Mouse (Mus musculus) embryonic facial prominence, embryonic 10.5 days (tissue): ENCODE data around the gene C1qtnf6. TPM values are rescaled to one million over a fixed set of nuclear protein-coding genes. Genes with fewer than 3 reads are reported as not detected.

Experiments
- DNase-seq: peaks from one replicate; pipeline ENCODE4 v3.0.0-alpha.2; 2017; ENCODE audit warnings: low spot score
- H3K27ac ChIP-seq: fragments of 300-500 bp; sonication (generic); replicated peaks from 2 replicates; pipeline ENCODE4 v1.5.1; 2016; ENCODE audit warnings: mild to moderate bottlenecking
- H3K27me3 ChIP-seq: fragments of 300-500 bp; sonication (generic); replicated peaks from 2 replicates; pipeline ENCODE4 v1.6.1; 2016; ENCODE audit warnings: low read depth, mild to moderate bottlenecking; ENCODE audit not compliant: poor library complexity, severe bottlenecking
- H3K36me3 ChIP-seq: fragments of 300-500 bp; sonication (generic); replicated peaks from 2 replicates; pipeline ENCODE4 v1.6.1; 2016; ENCODE audit warnings: mild to moderate bottlenecking, moderate library complexity
- H3K4me1 ChIP-seq: fragments of 300-500 bp; sonication (generic); 2 replicates; pipeline ENCODE4 v1.6.1; 2016
- H3K4me3 ChIP-seq: fragments of 300-500 bp; sonication (generic); 2 replicates; pipeline ENCODE4 v1.5.1; 2016; ENCODE audit warnings: mild to moderate bottlenecking, moderate library complexity
- H3K9me3 ChIP-seq: fragments of 300-500 bp; sonication (generic); 2 replicates; pipeline ENCODE4 v1.6.1; 2016; ENCODE audit warnings: mild to moderate bottlenecking
- WGBS: fragments of 180-500 bp; shearing (Covaris S2); methylation state at CpG from one replicate; pipeline ENCODE4 v1.1.7; 2016; 5-methylcytosine and 5-hydroxymethylcytosine counted together
- polyA plus RNA-seq: library from polyadenylated mRNA; unstranded; fragments of >200 nt; fragmentation: Nextera tagmentation; extraction: Ambion mirVana; gene quantifications from 2 replicates; pipeline ENCODE4 v1.2.1, GENCODE M21; 2016

Gene C1qtnf6
- polyA plus RNA-seq, 1 experiment from 2014 or later, result 10.4 TPM

- Histone ChIP-seq H3K4me3 (no peak overlapping the region), H3K9me3 (no peaks in the 10 kb centered on the region), H3K27ac (no peak overlapping the region), H3K27me3 (no peaks in the 10 kb centered on the region), H3K4me1 (peaks cover 45% of the 10 kb centered on the region), H3K36me3 (no peaks in the 10 kb centered on the region)
- 80% methylated on average over 6 of the region's 6 CpGs for WGBS
- DNase-seq, result no peak
Measured at GRCm38 (mm10) chr15:78521892-78522291, 9.3 kb downstream of the C1qtnf6 start.

- DNase-seq, result no peak
- Histone ChIP-seq H3K27me3 (no peaks in the 10 kb centered on the region), H3K9me3 (no peaks in the 10 kb centered on the region), H3K36me3 (no peaks in the 10 kb centered on the region), H3K4me1 (peaks cover 51% of the 10 kb centered on the region), H3K27ac (no peak overlapping the region), H3K4me3 (no peak overlapping the region)
- 64% methylated on average over 8 of the region's 8 CpGs for WGBS
Measured at GRCm38 (mm10) chr15:78521331-78521730, 9.9 kb downstream of the C1qtnf6 start.

- Histone ChIP-seq H3K4me1 (peaks cover 61% of the 10 kb centered on the region), H3K36me3 (no peaks in the 10 kb centered on the region), H3K4me3 (no peak overlapping the region), H3K27me3 (no peaks in the 10 kb centered on the region), H3K9me3 (no peaks in the 10 kb centered on the region), H3K27ac (peak overlapping the region; percentile 59)
- WGBS, result 74% methylated on average over 13 of the region's 13 CpGs
- DNase-seq, result no peak
Measured at GRCm38 (mm10) chr15:78520112-78520715, 11.0 kb downstream of the C1qtnf6 start.

- WGBS, result 59% methylated on average over 7 of the region's 7 CpGs
- H3K27me3 ChIP-seq, result no peaks in the 10 kb centered on the region
- DNase-seq, result no peak
- no peaks in the 10 kb centered on the region for H3K36me3 ChIP-seq
- H3K4me1 ChIP-seq, result peaks cover 62% of the 10 kb centered on the region
- H3K9me3 ChIP-seq, result no peaks in the 10 kb centered on the region
- no peak overlapping the region for H3K27ac ChIP-seq
- H3K4me3 ChIP-seq, result no peak overlapping the region
Measured at GRCm38 (mm10) chr15:78518221-78518620, 13.0 kb downstream of the C1qtnf6 start.

- Histone ChIP-seq H3K9me3 (no peaks in the 10 kb centered on the region), H3K4me1 (peaks cover 56% of the 10 kb centered on the region), H3K36me3 (no peaks in the 10 kb centered on the region), H3K27me3 (no peaks in the 10 kb centered on the region), H3K27ac (no peak overlapping the region; the same call in 1 of the 2 replicates), H3K4me3 (no peak overlapping the region)
- WGBS, result 77% methylated on average over 6 of the region's 6 CpGs
- DNase-seq, result no peak
Measured at GRCm38 (mm10) chr15:78515759-78516158, 15.5 kb downstream of the C1qtnf6 start.

- 35% methylated on average over 7 of the region's 7 CpGs for WGBS
- H3K4me1 ChIP-seq, result peaks cover 54% of the 10 kb centered on the region
- peak overlapping the region; percentile 65 for H3K27ac ChIP-seq
- H3K4me3 ChIP-seq, result no peak overlapping the region
- no peaks in the 10 kb centered on the region for H3K27me3 ChIP-seq
- no peaks in the 10 kb centered on the region for H3K9me3 ChIP-seq
- DNase-seq, result peak; percentile 81
- H3K36me3 ChIP-seq, result no peaks in the 10 kb centered on the region
Measured at GRCm38 (mm10) chr15:78514393-78515146, 16.6 kb downstream of the C1qtnf6 start.

- Histone ChIP-seq H3K27me3 (no peaks in the 10 kb centered on the region), H3K36me3 (no peaks in the 10 kb centered on the region), H3K4me1 (peaks cover 54% of the 10 kb centered on the region), H3K9me3 (no peaks in the 10 kb centered on the region), H3K27ac (no peak overlapping the region), H3K4me3 (no peak overlapping the region)
- 87% methylated on average over 14 of the region's 14 CpGs for WGBS
- DNase-seq, result no peak
Measured at GRCm38 (mm10) chr15:78513019-78513418, 18.2 kb downstream of the C1qtnf6 start.

GRCm38 (mm10) chr15:78511951-78512350 lies 19.3 kb downstream of the C1qtnf6 start:
- 81% methylated on average over 7 of the region's 7 CpGs for WGBS
- Histone ChIP-seq H3K9me3 (no peaks in the 10 kb centered on the region), H3K36me3 (no peaks in the 10 kb centered on the region), H3K4me1 (peaks cover 43% of the 10 kb centered on the region), H3K27ac (no peak overlapping the region), H3K4me3 (no peak overlapping the region), H3K27me3 (no peaks in the 10 kb centered on the region)
- no peak for DNase-seq

GRCm38 (mm10) chr15:78510736-78511135 lies 20.5 kb downstream of the C1qtnf6 start:
- Histone ChIP-seq H3K4me1 (peaks cover 31% of the 10 kb centered on the region), H3K4me3 (no peak overlapping the region), H3K27ac (peak overlapping the region; percentile 11; the same call in 1 of the 2 replicates), H3K27me3 (no peaks in the 10 kb centered on the region), H3K9me3 (no peaks in the 10 kb centered on the region), H3K36me3 (no peaks in the 10 kb centered on the region)
- no peak for DNase-seq
- WGBS, result 93% methylated on average over 6 of the region's 6 CpGs

GRCm38 (mm10) chr15:78510121-78510576 lies 21.1 kb downstream of the C1qtnf6 start:
- H3K4me3 ChIP-seq, result 0 out of 2 replicates have a peak overlapping the region, but pooled peaks have one; percentile 25
- H3K9me3 ChIP-seq, result no peaks in the 10 kb centered on the region
- H3K27me3 ChIP-seq, result no peaks in the 10 kb centered on the region
- WGBS, result 73% methylated on average over 8 of the region's 8 CpGs
- DNase-seq, result no peak
- H3K36me3 ChIP-seq, result no peaks in the 10 kb centered on the region
- peaks cover 26% of the 10 kb centered on the region for H3K4me1 ChIP-seq
- peak overlapping the region; percentile 83 for H3K27ac ChIP-seq

- 46% methylated on average over 12 of the region's 12 CpGs for WGBS
- H3K27ac ChIP-seq, result peak overlapping the region; percentile 83
Measured at GRCm38 (mm10) chr15:78509297-78509899, 21.8 kb downstream of the C1qtnf6 start.

GRCm38 (mm10) chr15:78508443-78508842 lies 22.8 kb downstream of the C1qtnf6 start:
- Histone ChIP-seq H3K27me3 (no peaks in the 10 kb centered on the region), H3K4me1 (peaks cover 13% of the 10 kb centered on the region), H3K36me3 (no peaks in the 10 kb centered on the region), H3K27ac (no peak overlapping the region), H3K4me3 (no peak overlapping the region), H3K9me3 (no peaks in the 10 kb centered on the region)
- WGBS, result 70% methylated on average over 7 of the region's 7 CpGs
- DNase-seq, result no peak

More at GRCm38 (mm10) chr15:78509297-78509899, 21.8 kb downstream of the C1qtnf6 start:
- Histone ChIP-seq H3K4me1 (peaks cover 18% of the 10 kb centered on the region), H3K4me3 (0 out of 2 replicates have a peak overlapping the region, but pooled peaks have one; percentile 25), H3K36me3 (no peaks in the 10 kb centered on the region), H3K27me3 (no peaks in the 10 kb centered on the region), H3K9me3 (no peaks in the 10 kb centered on the region)
- peak; percentile 60 for DNase-seq
